Mouse (Mus musculus) liver, embryonic 15.5 days (tissue): ENCODE data around the gene Grxcr1. TPM values are rescaled to one million over a fixed set of nuclear protein-coding genes. Genes with fewer than 3 reads are reported as not detected.

ENCODE experiments used
- ATAC-seq: fragments of 200-750 bp; cut with Nextera tagmentation; 2 replicates; pipeline ENCODE4 v1.8.0; 2017; ENCODE audit warnings: moderate number of reproducible peaks, mild to moderate bottlenecking, moderate library complexity; ENCODE audit not compliant: insufficient read depth
- H3K27ac ChIP-seq: fragments of 300-500 bp; sonication (generic); replicated peaks from 2 replicates; pipeline ENCODE4 v1.5.1; 2015; ENCODE audit warnings: mild to moderate bottlenecking, inconsistent platforms
- H3K27me3 ChIP-seq: fragments of 300-500 bp; sonication (generic); 2 replicates; pipeline ENCODE4 v1.6.1; 2015; ENCODE audit warnings: mild to moderate bottlenecking, inconsistent platforms
- H3K36me3 ChIP-seq: fragments of 300-500 bp; sonication (generic); replicated peaks from 2 replicates; pipeline ENCODE4 v1.6.1; 2015; ENCODE audit warnings: moderate library complexity, mild to moderate bottlenecking, inconsistent platforms
- H3K4me1 ChIP-seq: fragments of 300-500 bp; sonication (generic); replicated peaks from 2 replicates; pipeline ENCODE4 v1.6.1; 2015; ENCODE audit warnings: inconsistent platforms
- H3K4me2 ChIP-seq: fragments of 300-500 bp; sonication (generic); 2 replicates; pipeline ENCODE4 v1.6.1; 2015; ENCODE audit warnings: moderate library complexity, mild to moderate bottlenecking, inconsistent platforms
- H3K4me3 ChIP-seq: fragments of 300-500 bp; sonication (generic); replicated peaks from 2 replicates; pipeline ENCODE4 v1.5.1; 2015; ENCODE audit warnings: mild to moderate bottlenecking, inconsistent platforms
- H3K9ac ChIP-seq: fragments of 300-500 bp; sonication (generic); 2 replicates; pipeline ENCODE4 v1.6.1; 2015; ENCODE audit warnings: moderate library complexity, mild to moderate bottlenecking, inconsistent platforms
- H3K9me3 ChIP-seq: fragments of 300-500 bp; sonication (generic); replicated peaks from 2 replicates; pipeline ENCODE4 v1.6.1; 2016; ENCODE audit warnings: inconsistent platforms
- WGBS: fragments of 180-500 bp; shearing (Covaris S2); methylation state at CpG from one replicate; pipeline ENCODE4 v1.1.7; 2015; ENCODE audit warnings: mixed read lengths; ENCODE audit not compliant: insufficient replicate concordance; 5-methylcytosine and 5-hydroxymethylcytosine counted together
- polyA plus RNA-seq: library from polyadenylated mRNA; unstranded; fragments of >200 nt; fragmentation: Nextera tagmentation; extraction: Ambion mirVana; gene quantifications from 2 replicates; pipeline ENCODE4 v1.2.1, GENCODE M21; 2015

The Grxcr1 gene
- polyA plus RNA-seq: not detected in 2 replicates

GRCm38 (mm10) chr5:68031744-68032143 is at the start of gene Grxcr1:
Grxcr1 (plus strand) TSS chr5:68031835.
- no peaks in the 10 kb centered on the region for H3K36me3 ChIP-seq
- H3K4me2 ChIP-seq: no peak within 1 kb of the TSS
- no peak for ATAC-seq
- H3K9ac ChIP-seq: no peak within 1 kb of the TSS
- no peak within 1 kb of the TSS for H3K4me3 ChIP-seq
- no peaks in the 10 kb centered on the region for H3K27me3 ChIP-seq
- no peaks in the 10 kb centered on the region for H3K9me3 ChIP-seq
- 70% methylated on average over 6 of the region's 6 CpGs for WGBS
- no peaks in the 10 kb centered on the region for H3K4me1 ChIP-seq
- no peak within 1 kb of the TSS for H3K27ac ChIP-seq

DNA sequence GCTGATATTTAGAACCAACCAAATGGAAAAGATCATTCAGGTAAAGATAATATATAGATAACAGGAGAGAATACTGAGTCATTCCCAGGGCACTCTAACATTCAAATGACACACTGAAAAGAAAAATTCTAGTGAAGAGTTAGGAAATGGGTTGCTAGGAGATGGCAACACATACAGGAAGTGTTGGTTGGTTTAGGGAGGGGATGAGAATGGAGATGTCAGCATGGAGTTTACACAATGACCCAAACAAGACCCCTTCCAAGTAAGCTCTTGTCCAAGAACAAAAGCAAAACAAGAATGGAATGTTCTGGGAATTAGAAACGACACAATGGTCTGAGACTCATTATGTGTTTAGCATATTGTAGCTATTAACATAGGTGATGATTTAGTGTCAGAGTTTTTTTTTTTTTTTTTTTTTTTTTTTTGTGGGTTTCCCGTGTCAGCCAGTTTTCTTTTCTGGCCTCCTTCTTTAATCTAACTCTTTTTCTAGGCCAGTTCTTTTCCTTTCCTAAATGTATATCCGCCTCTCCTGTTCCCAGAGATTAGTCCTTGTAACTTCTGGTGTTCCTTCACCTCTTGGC is 49.6 kb upstream of the Grxcr1 start:
- H3K27ac ChIP-seq: no peak overlapping the region
- no peak overlapping the region for H3K4me3 ChIP-seq
- no peak overlapping the region for H3K4me2 ChIP-seq
- H3K27me3 ChIP-seq: no peaks in the 10 kb centered on the region
- no peaks in the 10 kb centered on the region for H3K4me1 ChIP-seq
- ATAC-seq: no peak
- no peaks in the 10 kb centered on the region for H3K36me3 ChIP-seq
- 36% methylated on average over 3 of the region's 3 CpGs for WGBS
- no peak overlapping the region for H3K9ac ChIP-seq
- H3K9me3 ChIP-seq: no peaks in the 10 kb centered on the region

GRCm38 (mm10) chr5:67990426-67990825 is 41.2 kb upstream of the Grxcr1 start:
- Histone ChIP-seq H3K27me3 (no peaks in the 10 kb centered on the region; the same call in 1 of the 2 replicates), H3K4me1 (no peaks in the 10 kb centered on the region), H3K9ac (no peak overlapping the region), H3K9me3 (no peaks in the 10 kb centered on the region), H3K4me2 (no peak overlapping the region), H3K27ac (no peak overlapping the region), H3K4me3 (no peak overlapping the region), H3K36me3 (no peaks in the 10 kb centered on the region)
- no peak for ATAC-seq

DNA sequence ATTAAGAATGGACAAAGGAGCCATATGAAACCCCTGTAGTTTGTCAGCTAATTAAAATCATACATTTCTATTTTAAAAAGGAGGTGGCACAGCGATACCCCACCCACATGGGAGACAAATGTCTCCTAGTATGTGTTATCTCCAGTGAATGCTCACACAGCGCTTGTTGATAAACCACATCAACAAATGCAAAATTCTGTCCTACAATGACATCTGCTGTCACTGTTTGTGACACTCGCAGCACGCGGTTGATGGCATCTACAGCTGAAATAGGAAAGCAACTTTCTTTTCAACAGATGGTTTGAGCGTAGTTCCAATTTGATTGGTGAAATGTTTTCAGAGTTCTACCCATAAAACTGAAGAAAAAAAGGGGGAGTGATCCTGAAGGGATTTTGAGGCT is 29.0 kb upstream of the Grxcr1 start:
- no peaks in the 10 kb centered on the region for H3K4me1 ChIP-seq
- 46% methylated on average over 6 of the region's 6 CpGs for WGBS
- H3K27ac ChIP-seq: no peak overlapping the region

GRCm38 (mm10) chr5:68003904-68004303 is 27.7 kb upstream of the Grxcr1 start:
- no peak overlapping the region for H3K27ac ChIP-seq
- no peaks in the 10 kb centered on the region for H3K9me3 ChIP-seq
- no peaks in the 10 kb centered on the region for H3K4me1 ChIP-seq
- H3K36me3 ChIP-seq: no peaks in the 10 kb centered on the region
- no peak overlapping the region for H3K4me2 ChIP-seq
- H3K4me3 ChIP-seq: no peak overlapping the region
- WGBS: 55% methylated on average over 2 of the region's 2 CpGs
- no peaks in the 10 kb centered on the region for H3K27me3 ChIP-seq
- no peak overlapping the region for H3K9ac ChIP-seq
- ATAC-seq: no peak

More for the DNA sequence above, 29.0 kb upstream of the Grxcr1 start:
- Histone ChIP-seq H3K9me3 (no peaks in the 10 kb centered on the region), H3K27me3 (no peaks in the 10 kb centered on the region), H3K4me2 (no peak overlapping the region), H3K4me3 (no peak overlapping the region), H3K36me3 (no peaks in the 10 kb centered on the region), H3K9ac (no peak overlapping the region)
- ATAC-seq: no peak

DNA sequence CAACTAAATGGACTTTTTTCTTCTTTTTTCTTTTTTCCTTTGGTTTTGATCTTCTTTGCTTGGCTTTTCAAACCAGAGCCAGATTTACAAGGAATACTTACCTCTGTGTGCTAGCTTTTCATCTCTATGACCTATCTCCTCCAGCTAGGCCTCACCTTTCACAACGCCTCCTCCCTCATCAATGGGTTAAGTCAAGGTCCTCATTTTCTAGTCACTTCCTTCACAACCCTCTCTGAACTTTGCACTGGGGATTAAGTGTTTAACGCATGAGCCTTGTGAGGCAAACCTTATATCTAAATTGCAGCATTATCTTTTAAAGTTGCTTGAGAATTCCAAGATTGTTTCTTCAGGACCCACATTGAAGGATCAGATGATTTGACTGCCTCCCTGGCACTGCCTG is 27.2 kb upstream of the Grxcr1 start:
- H3K27me3 ChIP-seq: no peaks in the 10 kb centered on the region
- 72% methylated on average over 2 of the region's 2 CpGs for WGBS
- no peak overlapping the region for H3K27ac ChIP-seq
- H3K4me3 ChIP-seq: no peak overlapping the region
- no peaks in the 10 kb centered on the region for H3K9me3 ChIP-seq
- no peaks in the 10 kb centered on the region for H3K36me3 ChIP-seq
- no peak overlapping the region for H3K4me2 ChIP-seq
- no peak for ATAC-seq
- no peak overlapping the region for H3K9ac ChIP-seq
- no peaks in the 10 kb centered on the region for H3K4me1 ChIP-seq

- 41% methylated on average over 4 of the region's 4 CpGs for WGBS
- H3K9me3 ChIP-seq: no peaks in the 10 kb centered on the region
- H3K4me2 ChIP-seq: no peak overlapping the region
- no peak overlapping the region for H3K27ac ChIP-seq
- ATAC-seq: no peak
- no peaks in the 10 kb centered on the region for H3K27me3 ChIP-seq
- H3K36me3 ChIP-seq: no peaks in the 10 kb centered on the region
- no peak overlapping the region for H3K4me3 ChIP-seq
- H3K4me1 ChIP-seq: no peaks in the 10 kb centered on the region
- no peak overlapping the region for H3K9ac ChIP-seq
Measured at GRCm38 (mm10) chr5:68007074-68007473, 24.6 kb upstream of the Grxcr1 start.

- Histone ChIP-seq H3K4me3 (no peak overlapping the region), H3K27me3 (0 out of 2 replicates have a peak, but pooled peaks cover 14% of the 10 kb centered on the region), H3K9ac (no peak overlapping the region), H3K4me2 (no peak overlapping the region), H3K36me3 (no peaks in the 10 kb centered on the region), H3K9me3 (no peaks in the 10 kb centered on the region), H3K4me1 (no peaks in the 10 kb centered on the region), H3K27ac (no peak overlapping the region)
- no peak for ATAC-seq
- 29% methylated on average over 3 of the region's 3 CpGs for WGBS
Measured at GRCm38 (mm10) chr5:68011569-68011968, 20.1 kb upstream of the Grxcr1 start.

GRCm38 (mm10) chr5:68012618-68013017 is 19.0 kb upstream of the Grxcr1 start:
- no peaks in the 10 kb centered on the region for H3K4me1 ChIP-seq
- no peak overlapping the region for H3K4me2 ChIP-seq
- no peaks in the 10 kb centered on the region for H3K9me3 ChIP-seq
- 0 out of 2 replicates have a peak, but pooled peaks cover 14% of the 10 kb centered on the region for H3K27me3 ChIP-seq
- H3K4me3 ChIP-seq: no peak overlapping the region
- H3K9ac ChIP-seq: no peak overlapping the region
- no peak overlapping the region for H3K27ac ChIP-seq
- 9% methylated on average over 4 of the region's 4 CpGs for WGBS
- ATAC-seq: no peak
- no peaks in the 10 kb centered on the region for H3K36me3 ChIP-seq

DNA sequence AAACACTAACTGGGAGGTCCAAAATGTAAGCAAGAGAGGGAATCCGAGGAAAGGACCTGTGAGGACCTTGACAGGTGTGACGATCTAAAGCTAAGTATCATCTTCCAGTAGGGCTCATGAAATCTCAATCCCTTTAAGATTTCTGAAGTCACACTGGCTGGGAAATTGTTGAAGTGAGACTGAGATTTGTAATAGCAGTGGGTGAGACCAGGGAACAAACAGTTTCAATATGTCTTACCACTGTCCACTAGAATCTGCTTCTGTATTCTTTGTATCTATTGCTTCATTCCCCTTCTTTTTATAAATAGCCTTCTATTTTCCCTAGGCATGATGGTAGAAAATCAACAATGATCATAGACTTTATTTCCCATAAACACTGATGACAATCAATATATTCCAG is 10.8 kb upstream of the Grxcr1 start:
- Histone ChIP-seq H3K9me3 (no peaks in the 10 kb centered on the region), H3K4me3 (no peak overlapping the region), H3K4me2 (no peak overlapping the region), H3K9ac (no peak overlapping the region), H3K4me1 (no peaks in the 10 kb centered on the region), H3K27ac (no peak overlapping the region), H3K36me3 (no peaks in the 10 kb centered on the region), H3K27me3 (no peaks in the 10 kb centered on the region)
- no peak for ATAC-seq
- 52% methylated on average over 2 of the region's 2 CpGs for WGBS

DNA sequence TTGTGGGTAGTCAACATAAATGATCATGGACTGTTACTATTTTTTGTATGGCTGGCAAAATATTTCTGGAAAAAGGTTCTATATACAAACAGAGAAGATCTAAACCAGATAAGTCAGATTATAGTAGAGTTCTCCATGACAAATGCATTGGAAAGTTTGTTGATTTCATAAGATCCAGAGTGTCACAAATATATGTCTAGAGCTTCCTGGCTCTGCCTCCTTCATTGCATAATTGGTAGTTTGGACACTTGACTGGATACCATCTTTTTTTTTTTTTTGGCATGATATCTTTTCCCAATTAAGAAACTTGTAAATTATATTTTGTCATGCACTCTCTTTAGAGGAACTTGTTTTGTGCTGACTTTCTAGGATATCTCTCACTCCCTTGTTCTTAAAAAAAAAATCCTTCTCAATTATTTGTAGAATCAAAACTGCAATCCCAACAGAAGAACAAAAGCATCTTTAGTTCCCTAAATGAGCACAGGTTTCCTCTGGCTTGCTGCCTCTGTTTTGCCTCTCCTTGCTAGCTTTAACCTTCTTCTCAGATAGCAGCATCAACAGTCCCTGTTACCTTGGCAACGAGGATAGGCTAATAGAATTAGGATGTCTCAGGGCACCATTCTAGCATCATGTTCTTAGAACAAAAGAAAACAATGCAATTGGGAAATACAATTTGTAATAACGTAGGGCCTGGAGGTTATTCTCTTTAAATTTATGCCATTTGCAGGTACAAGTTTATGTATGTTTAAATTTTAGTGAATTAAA is 4.8 kb upstream of the Grxcr1 start:
- H3K27ac ChIP-seq: no peak overlapping the region
- no peak overlapping the region for H3K4me3 ChIP-seq
- no peak overlapping the region for H3K4me2 ChIP-seq
- H3K36me3 ChIP-seq: no peaks in the 10 kb centered on the region
- no peaks in the 10 kb centered on the region for H3K9me3 ChIP-seq
- no peaks in the 10 kb centered on the region for H3K4me1 ChIP-seq
- no peaks in the 10 kb centered on the region for H3K27me3 ChIP-seq
- H3K9ac ChIP-seq: no peak overlapping the region
- ATAC-seq: no peak
- whole genome bisulfite sequencing: 49% methylated on average over 2 of the region's 2 CpGs

GRCm38 (mm10) chr5:68027474-68027873 is 4.2 kb upstream of the Grxcr1 start:
- Histone ChIP-seq H3K9ac (no peak overlapping the region), H3K27me3 (no peaks in the 10 kb centered on the region)
- ATAC-seq: no peak

More at GRCm38 (mm10) chr5:68027474-68027873, 4.2 kb upstream of the Grxcr1 start:
- no peak overlapping the region for H3K4me2 ChIP-seq
- H3K36me3 ChIP-seq: no peaks in the 10 kb centered on the region
- WGBS: 64% methylated on average over 4 of the region's 4 CpGs
- no peaks in the 10 kb centered on the region for H3K9me3 ChIP-seq
- no peaks in the 10 kb centered on the region for H3K4me1 ChIP-seq
- H3K4me3 ChIP-seq: no peak overlapping the region
- no peak overlapping the region for H3K27ac ChIP-seq
